Mouse (Mus musculus) forelimb bud, embryonic 11.5 days (tissue): ENCODE measurements around the gene Slc13a2.
A peak's percentile ranks its signal among the peaks of the same experiment; 100 is the strongest.

Experiments
- DNase-seq: peaks from one replicate; pipeline ENCODE4 v3.0.0-alpha.2; 2012; ENCODE audit warnings: low read depth, low spot score

Gene Slc13a2

DNA sequence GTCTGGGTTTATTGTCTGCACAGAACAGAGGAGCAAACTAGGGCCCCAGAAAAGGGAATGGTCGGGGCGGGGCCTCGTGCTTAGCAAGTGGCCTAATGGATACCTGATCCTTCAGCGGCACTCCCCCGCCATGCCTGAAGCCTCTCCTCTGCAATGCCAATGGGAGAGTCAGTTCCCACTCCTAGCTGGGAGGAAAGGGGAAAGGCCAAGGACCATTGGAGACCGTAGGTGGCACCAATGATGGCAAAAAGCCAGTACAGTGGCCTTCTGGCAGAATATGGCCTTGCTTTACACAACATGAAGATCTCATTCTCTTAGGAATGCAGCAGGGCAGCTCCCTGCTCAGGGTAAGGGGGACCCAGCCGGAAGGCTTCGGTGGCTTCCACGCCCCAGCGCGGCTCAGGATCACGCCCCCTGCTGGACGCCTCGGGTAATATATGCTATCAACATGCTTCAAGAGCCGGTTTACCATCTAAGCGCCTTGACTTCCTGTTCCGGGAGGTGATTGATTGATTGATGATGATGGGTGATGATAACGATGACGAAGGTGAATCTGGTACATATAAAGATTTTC is 13.8 kb upstream of the Slc13a2 start:
- DNase-seq, result peak; percentile 77

DNA sequence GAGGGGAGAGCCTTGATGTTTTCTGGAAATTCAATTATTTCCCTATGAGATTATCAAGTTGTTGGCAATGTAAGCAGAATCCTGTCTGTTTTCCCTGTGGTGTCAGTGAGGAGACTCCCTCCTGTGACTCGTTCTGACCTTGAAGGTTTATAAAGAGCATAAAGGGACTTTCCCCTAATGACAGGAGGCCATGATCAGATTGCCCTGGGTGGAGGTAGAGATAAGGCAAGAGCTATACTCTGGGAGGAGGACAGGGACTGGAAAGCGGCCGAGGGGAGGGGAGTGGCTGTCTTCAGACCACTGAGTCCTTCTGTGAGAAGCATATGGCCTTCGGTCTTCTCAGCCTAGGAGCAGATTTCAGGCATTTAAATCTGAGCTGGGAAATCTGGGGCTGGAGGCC is 12.0 kb upstream of the Slc13a2 start:
- no peak for DNase-seq

DNA sequence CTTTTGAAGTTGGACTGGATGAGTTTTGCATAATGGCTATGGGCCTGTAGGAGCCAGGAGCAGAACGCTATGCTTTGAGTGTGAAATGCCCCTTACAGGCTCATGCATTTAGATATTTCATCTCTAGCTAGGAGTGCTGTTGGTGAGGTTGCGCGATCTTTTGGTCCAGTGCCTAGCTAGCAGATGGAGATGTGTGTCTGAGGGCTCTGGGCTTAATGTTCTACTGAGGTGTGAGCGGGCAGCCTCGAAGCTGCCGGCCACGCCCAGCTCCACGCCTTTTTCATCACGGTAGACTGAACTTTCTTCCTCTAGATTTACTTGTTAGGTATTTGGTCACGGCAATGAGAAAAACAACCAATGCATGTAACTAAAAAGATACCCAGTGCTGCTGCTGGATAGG is 9.2 kb upstream of the Slc13a2 start:
- DNase-seq, result no peak

DNA sequence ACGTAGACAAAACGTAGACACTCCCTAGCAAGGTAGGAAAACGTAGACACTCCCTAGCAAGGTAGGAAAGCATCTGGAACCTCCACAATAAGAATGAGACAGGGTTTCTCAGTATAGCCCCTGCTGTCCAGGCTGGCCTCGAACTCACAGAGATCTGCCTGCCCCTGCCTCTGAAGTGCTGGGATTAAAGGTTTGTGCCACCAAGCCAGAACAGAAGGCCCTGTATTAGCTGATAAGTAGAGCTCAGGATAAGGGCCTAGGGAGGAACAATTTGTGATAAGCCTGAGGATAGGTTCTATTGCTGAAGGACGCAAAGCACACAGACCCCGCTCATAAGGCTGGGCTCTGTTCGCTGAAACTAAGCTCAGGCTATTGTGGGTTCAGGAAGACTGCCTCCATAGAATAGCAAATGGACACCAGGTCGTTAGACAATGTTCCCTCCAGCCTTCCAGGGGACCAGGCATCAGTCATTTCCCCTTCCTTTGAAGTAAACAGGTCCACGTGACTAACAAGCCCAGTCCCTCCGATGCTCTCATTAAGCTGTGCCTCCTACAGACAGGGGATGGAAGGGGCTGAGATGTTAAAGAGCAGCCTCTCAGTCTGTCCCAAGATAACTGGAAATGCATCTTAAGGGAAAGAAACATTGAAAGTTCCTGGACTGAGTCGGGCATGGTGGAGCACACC is 8.3 kb upstream of the Slc13a2 start:
- DNase-seq, result no peak

- no peak for DNase-seq
These were observed 6.3 kb upstream of the Slc13a2 start for GRCm38 (mm10) chr11:78428309-78428708.

GRCm38 (mm10) chr11:78427655-78428054 is 5.6 kb upstream of the Slc13a2 start:
- DNase-seq, result no peak

DNA sequence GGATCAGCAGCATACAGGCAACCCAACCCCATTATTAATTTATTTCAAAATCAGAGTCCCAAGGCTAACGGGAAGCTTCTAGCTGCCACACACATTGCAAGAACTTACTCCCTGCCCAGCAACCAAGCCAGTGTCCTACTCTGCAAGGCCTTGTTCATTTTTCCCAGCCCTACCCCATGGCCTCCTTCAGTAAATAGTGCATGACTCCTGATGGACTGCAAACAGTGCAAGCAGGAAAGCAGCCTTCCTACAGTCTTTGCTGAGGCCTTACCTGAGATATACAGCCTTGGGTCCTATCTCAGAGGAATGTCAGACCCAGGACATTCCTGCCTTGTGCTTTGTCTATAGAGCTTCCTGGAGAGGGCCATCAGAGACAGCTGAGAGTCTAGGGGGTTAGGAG is 3.6 kb upstream of the Slc13a2 start:
- DNase-seq, result no peak

DNA sequence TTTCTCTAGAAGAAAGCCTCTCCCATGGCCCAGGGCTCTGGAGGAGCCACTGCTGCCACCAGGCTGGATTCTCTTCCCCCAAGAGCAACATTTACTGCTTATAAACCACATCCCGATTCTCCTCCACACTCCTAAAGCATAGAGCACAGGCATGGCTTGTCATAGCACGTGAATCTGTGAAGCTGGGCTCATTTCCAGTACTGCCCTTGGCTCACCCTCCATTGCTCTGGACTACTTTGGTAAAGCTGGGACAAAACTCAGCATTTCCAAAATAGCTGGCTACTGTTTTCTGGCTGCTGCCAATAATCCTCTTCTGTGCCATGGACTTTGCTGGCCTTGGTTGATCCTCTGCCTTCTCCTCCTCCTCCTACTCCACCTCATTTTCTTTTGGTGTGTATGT is 2.3 kb upstream of the Slc13a2 start:
- DNase-seq, result no peak

- no peak for DNase-seq
These were observed 612 bp downstream of the Slc13a2 start for GRCm38 (mm10) chr11:78421201-78422009.

DNA sequence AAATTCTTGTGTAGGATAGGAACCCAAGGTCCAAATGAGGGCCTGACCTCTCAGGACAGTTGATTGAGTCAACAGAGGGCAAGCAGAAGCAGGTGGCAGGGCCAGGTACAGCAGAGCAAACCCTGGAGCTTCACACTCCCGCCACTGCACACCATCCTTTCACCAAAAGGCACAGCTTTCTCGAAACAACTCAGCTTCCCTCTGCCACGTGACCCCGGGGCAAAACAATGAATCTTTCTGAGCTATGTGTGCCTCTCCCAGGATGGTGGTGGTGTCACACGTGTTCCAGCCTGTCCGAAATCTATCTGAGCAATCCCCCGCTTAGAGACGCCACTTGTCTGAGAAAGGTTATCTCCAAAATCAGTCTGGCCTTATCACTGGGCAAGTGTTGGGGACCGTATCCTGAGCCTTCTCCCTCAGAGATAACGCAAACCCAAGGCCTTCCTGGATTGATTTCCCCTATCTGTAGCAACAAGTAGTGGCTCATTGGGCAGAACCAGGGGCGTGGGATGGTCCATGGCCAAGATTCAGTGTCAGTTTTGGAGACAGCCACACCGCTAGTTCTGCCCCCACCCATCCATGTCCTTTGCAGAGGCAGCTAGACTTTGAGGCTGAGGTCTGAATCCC is 1.6 kb downstream of the Slc13a2 start:
- no peak for DNase-seq

DNA sequence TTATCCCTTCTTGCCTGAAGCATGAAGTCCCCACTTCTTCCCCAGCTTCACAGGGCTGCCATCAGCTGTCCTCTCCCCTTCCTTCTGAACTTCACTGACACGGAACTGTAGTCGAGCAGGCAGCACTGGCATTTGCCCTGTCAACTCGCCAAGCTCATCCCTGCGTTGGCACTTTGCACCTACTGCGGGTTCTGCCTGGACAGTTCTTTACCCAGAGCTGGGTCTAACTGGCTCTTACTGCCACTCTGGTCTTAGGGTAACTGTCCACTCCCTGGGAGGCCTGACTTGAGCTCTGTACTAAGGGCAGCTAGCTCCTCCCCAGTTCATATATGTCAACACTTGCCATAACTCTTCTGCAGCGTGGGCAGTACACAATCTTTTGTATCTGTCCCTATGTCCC is 5.2 kb downstream of the Slc13a2 start:
- no peak for DNase-seq

DNA sequence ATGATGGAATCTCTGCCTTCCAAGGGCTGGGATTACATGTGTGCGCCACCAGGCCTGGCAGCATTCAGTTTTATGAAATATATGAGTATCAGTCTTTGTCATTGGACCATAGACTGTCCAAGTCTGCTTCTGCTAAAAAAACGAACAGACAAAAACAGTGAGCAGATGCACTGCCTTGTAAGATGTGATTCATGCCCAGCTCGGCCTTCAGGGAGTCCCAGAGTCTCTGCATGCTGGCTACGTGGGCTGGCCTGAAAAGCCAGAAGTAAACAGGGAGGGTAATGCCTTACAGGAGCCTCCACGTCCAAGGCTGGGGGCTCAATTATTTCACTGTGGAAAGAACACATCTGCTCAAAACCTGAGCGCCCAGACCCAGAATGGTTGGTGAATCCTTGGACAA is 9.2 kb downstream of the Slc13a2 start:
- no peak for DNase-seq

DNA sequence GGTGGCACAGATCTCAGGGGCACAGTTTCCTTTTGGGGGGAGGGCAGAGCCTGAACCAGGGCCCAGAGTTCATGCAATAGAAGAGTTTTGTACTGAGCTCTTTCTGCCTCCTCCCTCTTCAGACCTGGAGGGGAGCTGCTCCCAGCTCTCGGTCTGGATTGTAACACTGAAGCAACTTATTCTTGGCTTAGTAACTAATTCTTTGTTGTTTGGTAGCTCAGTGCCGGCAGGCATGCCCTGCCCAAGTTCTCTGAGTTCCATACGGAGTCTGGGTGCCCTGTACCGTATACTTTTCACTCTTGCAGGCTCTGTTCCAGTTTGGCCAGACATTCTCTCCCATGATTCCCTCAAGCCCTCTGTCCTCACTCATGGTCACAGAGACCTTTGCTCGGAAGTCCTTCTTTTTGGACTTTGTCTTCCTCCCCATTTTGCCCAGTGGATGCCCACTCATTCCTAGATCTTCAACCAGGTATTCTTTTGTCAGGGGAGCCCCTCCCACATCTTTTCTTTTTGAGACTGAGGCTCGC is 9.6 kb downstream of the Slc13a2 start:
- DNase-seq, result no peak

GRCm38 (mm10) chr11:78411606-78412323 is 10.3 kb downstream of the Slc13a2 start:
- no peak for DNase-seq

- no peak for DNase-seq
These were observed 13.5 kb downstream of the Slc13a2 start for GRCm38 (mm10) chr11:78408256-78409240.

GRCm38 (mm10) chr11:78402062-78402461 is 20.0 kb downstream of the Slc13a2 start:
- DNase-seq, result no peak

GRCm38 (mm10) chr11:78401469-78401868 is 20.5 kb downstream of the Slc13a2 start:
- no peak for DNase-seq

GRCm38 (mm10) chr11:78400936-78401335 is 21.1 kb downstream of the Slc13a2 start:
- no peak for DNase-seq

DNA sequence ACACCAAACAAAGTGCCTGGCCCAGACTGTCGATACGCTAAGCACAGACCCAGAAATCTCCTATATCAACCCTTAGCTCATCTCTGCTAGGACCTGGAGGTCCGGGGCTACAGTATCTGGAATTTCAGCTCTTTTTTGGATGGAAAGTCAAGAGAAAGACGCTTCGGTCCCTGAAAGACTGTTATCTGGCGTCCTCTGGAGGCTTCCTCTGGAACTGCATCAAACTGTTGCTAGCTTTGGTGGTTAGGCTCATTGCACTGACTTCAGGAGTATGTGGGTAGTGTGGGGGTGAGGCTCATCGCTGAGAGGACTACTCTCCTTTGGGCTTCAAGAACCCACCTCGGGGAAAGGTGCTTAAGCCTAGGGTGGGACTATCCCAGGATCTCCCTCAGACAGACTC is 22.3 kb downstream of the Slc13a2 start:
- peak; percentile 80 for DNase-seq

GRCm38 (mm10) chr11:78398212-78398611 is 23.8 kb downstream of the Slc13a2 start:
- no peak for DNase-seq
